Mouse (Mus musculus) C2C12 (cell line): ENCODE measurements around the gene Trip6. TPM values are rescaled to one million over a fixed set of nuclear protein-coding genes. Genes with fewer than 3 reads are reported as not detected.

ENCODE experiments used
- H3K27me3 ChIP-seq: one replicate; pipeline ENCODE4 v1.6.1; 2011; ENCODE audit not compliant: control insufficient read depth, insufficient read depth, insufficient read length
- H3K36me3 ChIP-seq: one replicate; pipeline ENCODE4 v1.6.1; 2011; ENCODE audit not compliant: control insufficient read depth, insufficient read depth
- H3K4me3 ChIP-seq: one replicate; pipeline ENCODE4 v1.5.1; 2011; ENCODE audit warnings: mild to moderate bottlenecking, control low read depth; ENCODE audit not compliant: poor library complexity, insufficient read depth, severe bottlenecking
- H3K79me2 ChIP-seq: one replicate; pipeline ENCODE4 v1.6.1; 2011; ENCODE audit not compliant: control insufficient read depth, insufficient read depth
- H3K79me3 ChIP-seq: one replicate; pipeline ENCODE4 v1.6.1; 2011; ENCODE audit warnings: low read depth, control low read depth
- H3ac ChIP-seq: one replicate; pipeline ENCODE3; 2011; ENCODE audit warnings: low read depth; ENCODE audit not compliant: control insufficient read depth, insufficient read length
- CEBPB ChIP-seq: IDR thresholded peaks from one replicate; pipeline ENCODE4 v1.6.1; 2011; ENCODE audit warnings: low read depth, mild to moderate bottlenecking, control low read depth, moderate library complexity
- CTCF ChIP-seq: IDR thresholded peaks from one replicate; pipeline ENCODE4 v1.5.1; 2011; ENCODE audit not compliant: control insufficient read depth, insufficient read depth, insufficient read length
- FOSL1 ChIP-seq: IDR thresholded peaks from one replicate; pipeline ENCODE4 v1.8.0; 2011; ENCODE audit warnings: mild to moderate bottlenecking, low read length; ENCODE audit not compliant: poor library complexity, insufficient read depth, severe bottlenecking
- MAX ChIP-seq: IDR thresholded peaks from one replicate; pipeline ENCODE4 v1.6.1; 2011; ENCODE audit warnings: mild to moderate bottlenecking, control low read depth
- MYOD1 ChIP-seq: IDR thresholded peaks from one replicate; pipeline ENCODE4 v1.6.1; 2011; ENCODE audit warnings: low read depth; ENCODE audit not compliant: control insufficient read depth, insufficient read length
- MYOG ChIP-seq: IDR thresholded peaks from one replicate; pipeline ENCODE4 v1.6.1; 2011; ENCODE audit not compliant: control insufficient read depth, insufficient read length; ENCODE audit errors: extremely low read depth
- USF1 ChIP-seq: IDR thresholded peaks from one replicate; pipeline ENCODE4 v1.6.1; 2011; ENCODE audit warnings: low read depth, mild to moderate bottlenecking, control low read depth, moderate library complexity
- polyA plus RNA-seq: library from polyadenylated mRNA; unstranded; fragments of >200 nt; fragmentation: generic; extraction: Trizol; gene quantifications from one replicate; pipeline ENCODE4 v1.2.1, GENCODE M21; 2012; ENCODE audit warnings: missing spikeins

Trip6 gene
- polyA plus RNA-seq, 1 experiment: 80.0 TPM

DNA sequence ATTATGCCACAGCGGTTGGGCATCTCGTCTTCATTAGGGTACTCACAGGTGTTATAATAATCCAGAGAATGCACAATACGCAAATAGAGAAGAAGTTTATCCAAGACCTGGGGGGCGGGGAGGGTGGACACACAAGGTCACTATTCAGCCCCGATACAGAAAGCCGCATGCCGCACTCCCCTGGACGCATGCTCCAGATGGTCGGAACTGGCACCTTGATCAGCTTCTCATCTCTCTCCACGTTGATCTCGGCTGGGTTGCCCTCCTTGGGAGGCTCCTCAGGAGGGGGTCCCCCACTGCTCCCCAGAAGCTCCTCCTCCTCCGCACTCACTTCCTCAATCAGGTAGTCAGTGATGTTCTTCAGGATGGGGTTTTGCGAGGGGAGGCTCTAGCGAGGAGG, 17.1 kb downstream of the Trip6 start:
- TF ChIP-seq CEBPB (no peak), MAX (no peak), USF1 (no peak)
- Histone ChIP-seq H3K36me3 (peaks cover 70% of the 10 kb centered on the region), H3K79me3 (peaks cover 4% of the 10 kb centered on the region), H3K79me2 (no peaks in the 10 kb centered on the region), H3K4me3 (no peak overlapping the region), H3ac (no peak overlapping the region), H3K27me3 (no peaks in the 10 kb centered on the region)

DNA sequence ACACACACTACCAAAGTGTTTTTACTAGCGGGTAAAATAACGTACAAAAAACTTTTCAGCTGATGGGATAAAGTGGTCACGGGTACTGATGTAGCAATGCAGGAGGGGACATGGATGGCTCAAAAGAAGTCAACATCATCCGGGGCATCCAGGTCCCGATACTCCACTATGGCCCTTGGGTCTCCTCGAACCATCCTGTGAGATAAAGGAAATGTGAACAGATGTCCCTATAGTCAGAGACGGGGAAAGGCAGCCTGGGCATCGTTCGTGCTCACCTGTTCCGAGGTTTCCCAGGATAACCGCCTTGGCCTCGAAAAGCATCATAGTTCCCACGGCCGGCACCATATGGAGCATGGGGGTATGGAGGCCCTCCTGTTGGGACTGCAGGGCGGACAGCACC, 18.5 kb downstream of the Trip6 start:
- no peak for TF ChIP-seq CTCF
- no peak for TF ChIP-seq MYOD1
- Histone ChIP-seq H3K4me3 (no peak overlapping the region), H3ac (no peak overlapping the region), H3K27me3 (no peaks in the 10 kb centered on the region), H3K79me3 (peaks cover 4% of the 10 kb centered on the region), H3K79me2 (no peaks in the 10 kb centered on the region), H3K36me3 (peaks cover 57% of the 10 kb centered on the region)

DNA sequence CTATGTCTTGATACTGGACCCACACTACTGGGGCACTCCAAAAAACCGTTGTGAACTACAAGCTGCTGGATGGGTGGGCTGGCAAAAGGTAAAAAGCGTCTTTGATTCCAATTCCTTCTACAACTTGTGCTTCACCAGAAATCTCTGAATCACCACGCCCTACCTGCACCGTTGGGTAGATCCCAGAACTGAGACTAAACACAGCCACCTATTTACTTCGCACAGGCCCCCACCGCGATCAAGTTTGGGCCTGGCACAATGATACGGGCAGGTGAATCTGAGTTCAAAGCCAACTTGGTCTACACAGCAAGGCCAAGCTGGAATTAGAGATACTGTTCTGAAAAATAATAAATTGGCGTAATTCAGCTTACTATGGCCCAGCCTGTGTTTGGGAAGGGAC, 18.9 kb downstream of the Trip6 start:
- peaks cover 1% of the 10 kb centered on the region for H3K79me3 ChIP-seq
- peaks cover 53% of the 10 kb centered on the region for H3K36me3 ChIP-seq
- no peaks in the 10 kb centered on the region for H3K27me3 ChIP-seq
- H3K4me3 ChIP-seq: peak overlapping the region; percentile 41
- no peaks in the 10 kb centered on the region for H3K79me2 ChIP-seq
- TF ChIP-seq MYOD1 (no peak), CTCF (no peak), FOSL1 (no peak), CEBPB (no peak), MYOG (no peak), USF1 (no peak), MAX (no peak)
- peak overlapping the region; percentile 66 for H3ac ChIP-seq

DNA sequence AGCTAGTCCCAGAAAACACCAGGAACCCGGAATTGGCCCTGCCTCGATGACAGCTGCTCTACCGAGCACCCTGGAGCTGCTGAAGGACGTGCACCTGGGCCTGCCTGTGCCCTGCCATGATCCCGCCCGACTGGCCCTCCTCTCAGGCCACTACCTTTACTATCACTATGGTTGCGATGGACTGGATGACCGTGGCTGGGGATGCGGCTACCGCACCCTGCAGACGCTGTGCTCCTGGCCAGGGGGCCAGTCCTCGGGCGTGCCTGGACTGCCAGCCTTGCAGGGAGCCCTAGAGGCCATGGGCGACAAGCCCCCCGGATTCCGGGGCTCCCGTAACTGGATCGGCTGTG, 19.5 kb downstream of the Trip6 start:
- Histone ChIP-seq H3K27me3 (no peaks in the 10 kb centered on the region), H3K4me3 (peak overlapping the region; percentile 41), H3K79me2 (no peaks in the 10 kb centered on the region), H3K36me3 (peaks cover 47% of the 10 kb centered on the region), H3ac (peak overlapping the region; percentile 66), H3K79me3 (peaks cover 1% of the 10 kb centered on the region)
- TF ChIP-seq MAX (no peak), MYOD1 (no peak), FOSL1 (no peak), USF1 (no peak), CTCF (no peak)

DNA sequence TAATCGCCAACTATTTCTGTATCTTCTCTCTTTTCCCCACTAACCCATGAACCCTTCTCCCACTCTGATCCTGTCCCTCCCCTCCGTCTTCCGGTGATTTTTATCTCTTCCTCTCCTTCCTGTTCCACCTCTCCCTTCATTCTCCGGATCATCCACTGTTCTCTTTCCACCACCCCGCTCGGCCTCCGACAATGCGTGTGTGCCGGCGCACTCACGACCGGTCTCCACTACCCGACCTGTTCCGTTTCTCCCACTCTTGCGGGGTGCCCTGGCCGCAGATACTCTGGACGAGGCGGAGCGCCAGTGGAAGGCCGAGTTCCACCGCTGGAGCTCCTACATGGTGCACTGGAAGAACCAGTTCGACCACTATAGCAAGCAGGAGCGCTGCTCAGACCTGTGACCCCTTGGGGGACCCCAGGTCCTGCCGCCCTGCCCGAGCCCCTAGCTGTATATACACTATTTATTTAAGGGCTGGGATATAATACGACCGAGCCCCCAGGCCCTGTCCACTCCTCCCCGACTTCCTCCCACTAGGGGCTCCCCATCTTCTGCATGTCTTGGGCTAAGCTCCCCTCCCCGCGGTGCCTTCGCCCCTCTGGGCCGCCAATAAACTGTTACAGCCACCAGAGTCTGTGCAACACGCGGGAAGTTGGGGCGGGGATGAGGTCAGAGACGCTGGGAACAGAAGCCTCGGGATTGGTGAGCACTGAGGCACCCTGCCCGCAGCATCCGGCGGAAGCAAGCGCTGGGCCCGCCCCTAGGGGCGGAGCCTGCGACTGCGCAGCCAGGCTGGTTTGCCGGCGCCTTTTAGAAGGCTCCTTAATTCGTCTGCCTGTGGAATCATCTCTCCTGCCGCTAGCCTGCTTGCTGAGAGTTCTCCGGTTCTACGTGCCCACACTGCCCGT, 20.1 kb downstream of the Trip6 start, which contains the start of gene Ufsp1:
Gene Ufsp1 (plus strand): TSS at position 791 of the 905 bp plus-strand sequence.
- Histone ChIP-seq H3K79me2 (no peaks in the 10 kb centered on the region), H3K79me3 (peaks cover 1% of the 10 kb centered on the region), H3ac (peak within 1 kb of the TSS; percentile 75), H3K4me3 (peak within 1 kb of the TSS; percentile 41), H3K27me3 (peaks cover 6% of the 10 kb centered on the region), H3K36me3 (peaks cover 40% of the 10 kb centered on the region)
- TF ChIP-seq FOSL1 (no peak), CEBPB (no peak), MYOG (no peak), CTCF (no peak), MAX (peak; percentile 90), USF1 (no peak), MYOD1 (no peak)

DNA sequence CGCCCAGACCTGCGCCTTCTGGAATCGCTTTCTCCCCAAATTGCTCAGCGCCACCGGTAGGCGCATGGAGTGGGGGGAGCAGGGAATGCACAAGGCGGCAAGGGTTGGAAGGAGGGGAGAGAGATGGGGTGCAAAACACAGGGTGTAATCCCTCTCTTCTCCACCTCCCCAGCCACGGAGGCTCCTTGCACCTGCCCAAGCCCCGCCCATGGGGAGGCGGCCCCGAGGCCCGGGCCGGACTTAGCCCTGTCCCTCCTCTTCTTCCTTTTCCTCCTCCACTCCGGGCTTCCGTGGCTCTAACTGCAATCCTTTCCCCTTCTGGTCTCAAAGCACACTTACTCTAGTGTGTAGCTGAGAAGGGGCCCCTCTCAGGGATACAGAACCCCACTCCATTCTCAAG, 20.9 kb downstream of the Trip6 start:
- TF ChIP-seq MYOG: no peak
- TF ChIP-seq MAX: no peak
- no peak for TF ChIP-seq CEBPB
- no peak for TF ChIP-seq USF1
- TF ChIP-seq FOSL1: no peak
- no peak for TF ChIP-seq CTCF

More for the DNA sequence above, 20.9 kb downstream of the Trip6 start:
- Histone ChIP-seq H3ac (no peak overlapping the region), H3K27me3 (peaks cover 14% of the 10 kb centered on the region), H3K36me3 (peaks cover 32% of the 10 kb centered on the region), H3K79me3 (peaks cover 1% of the 10 kb centered on the region), H3K79me2 (no peaks in the 10 kb centered on the region), H3K4me3 (peak overlapping the region; percentile 41)
